Mouse (Mus musculus): ENCODE results near the gene Foxi2.

The Foxi2 gene

DNA sequence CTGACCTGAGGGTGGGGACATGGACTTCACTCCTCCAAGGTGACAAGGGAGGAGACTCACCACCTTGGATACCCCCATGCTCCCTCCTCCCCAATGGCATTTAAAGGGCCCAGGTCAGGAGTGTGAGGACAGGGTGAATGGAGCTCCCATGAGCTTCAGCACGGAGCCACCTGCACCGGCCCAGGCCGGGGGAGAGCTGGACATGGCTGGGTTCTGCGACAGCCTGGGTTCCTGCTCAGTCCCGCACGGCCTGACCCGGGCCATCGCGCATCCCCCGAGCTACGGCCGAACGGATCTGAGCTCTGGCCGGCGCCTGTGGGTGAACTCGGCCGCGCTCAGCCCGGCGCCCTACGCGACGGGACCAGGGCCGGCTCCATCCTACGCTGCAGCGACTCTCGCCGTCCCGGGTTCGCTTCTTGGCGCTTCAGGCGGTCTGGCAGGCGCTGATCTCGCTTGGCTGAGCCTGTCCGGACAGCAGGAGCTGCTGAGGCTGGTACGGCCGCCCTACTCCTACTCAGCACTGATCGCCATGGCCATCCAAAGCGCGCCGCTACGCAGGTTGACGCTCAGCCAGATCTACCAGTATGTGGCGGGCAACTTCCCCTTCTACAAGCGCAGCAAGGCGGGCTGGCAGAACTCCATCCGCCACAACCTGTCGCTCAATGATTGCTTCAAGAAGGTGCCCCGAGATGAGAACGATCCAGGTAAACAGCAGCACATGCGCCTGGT is at the start of gene Foxi2:
TSS of gene Foxi2 (plus strand) at position 72 of the 729 bp plus-strand sequence.
- DNase-seq (ENCODE audit: low spot score): no peak

DNA sequence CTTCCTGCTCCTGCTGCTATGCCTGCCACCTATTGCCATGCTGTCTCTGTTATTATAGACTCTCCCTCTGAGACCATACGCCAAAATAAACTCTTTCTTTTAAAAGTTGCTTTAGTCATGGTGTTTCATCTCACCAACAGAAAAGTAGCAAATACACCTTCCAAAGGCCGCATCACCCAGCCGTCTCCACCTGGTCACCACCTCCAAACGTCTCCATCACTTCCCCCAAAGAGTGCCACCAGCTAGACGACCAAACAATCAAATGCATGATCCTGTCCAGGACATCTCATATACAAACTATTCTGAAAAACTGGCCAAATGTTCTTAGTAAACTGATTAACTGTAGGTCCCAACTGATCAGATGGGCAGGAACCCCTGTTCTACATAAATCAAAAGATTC is 45.5 kb upstream of the Foxi2 start:
- no peak for DNase-seq (ENCODE audit: low spot score)

DNA sequence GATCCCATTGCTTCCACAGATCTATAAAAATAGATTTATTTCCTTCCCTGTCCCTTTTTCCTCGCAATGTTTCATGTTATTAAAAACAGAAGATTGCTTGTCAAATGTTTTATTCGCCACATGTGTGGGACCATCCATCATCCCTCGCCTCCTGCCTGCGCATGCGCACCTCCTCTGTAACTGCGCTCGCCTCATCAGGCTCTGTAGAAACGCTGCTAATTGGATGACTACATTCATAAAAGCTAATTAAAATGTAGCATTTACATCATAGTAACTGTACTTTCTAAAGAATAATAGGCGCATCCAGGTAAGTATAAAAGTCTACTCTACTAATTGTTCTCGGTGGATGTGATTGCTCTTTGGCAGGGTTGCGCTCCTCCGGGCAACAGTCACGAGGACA is 34.1 kb upstream of the Foxi2 start:
- DNase-seq (ENCODE audit: low spot score): no peak

DNA sequence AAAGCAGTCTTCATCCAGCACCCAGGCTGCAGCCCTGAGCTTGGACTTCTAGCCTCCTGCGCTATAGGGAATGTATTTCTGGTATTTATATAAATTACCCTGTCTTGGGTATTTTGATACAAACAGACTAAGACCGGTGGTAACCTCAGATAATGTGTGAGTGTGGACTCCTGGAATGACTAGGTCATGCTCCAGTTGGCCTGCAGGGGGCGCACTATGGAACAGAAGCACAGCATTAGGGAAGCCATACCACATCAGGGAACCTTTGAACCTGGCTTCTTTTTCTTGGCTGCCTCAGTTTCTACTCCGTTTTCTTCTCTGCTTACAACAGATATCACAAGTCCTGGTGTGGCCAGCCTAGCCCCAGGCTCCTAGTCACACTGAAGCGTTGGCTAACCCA is 33.2 kb upstream of the Foxi2 start:
- DNase-seq (ENCODE audit: low spot score): no peak

DNA sequence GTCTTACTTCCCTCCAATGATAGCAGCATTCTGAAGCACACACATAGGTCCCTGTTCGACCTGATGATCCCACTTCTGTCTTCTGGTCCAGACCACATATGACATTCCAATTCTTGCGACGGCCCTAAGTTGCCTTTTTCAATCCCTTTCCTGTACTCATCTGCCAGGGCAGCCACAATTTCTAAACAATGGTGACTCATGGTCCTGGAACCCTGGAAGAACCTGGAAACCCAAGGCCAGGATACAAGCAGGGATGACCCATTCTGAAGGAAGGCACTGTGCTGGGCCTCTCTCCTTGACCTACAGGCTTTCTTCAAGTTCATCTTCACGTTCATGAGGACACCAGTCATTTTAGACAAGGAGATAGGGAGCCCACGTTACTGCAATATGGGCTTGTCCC is 31.8 kb upstream of the Foxi2 start:
- no peak for DNase-seq (ENCODE audit: low spot score)

DNA sequence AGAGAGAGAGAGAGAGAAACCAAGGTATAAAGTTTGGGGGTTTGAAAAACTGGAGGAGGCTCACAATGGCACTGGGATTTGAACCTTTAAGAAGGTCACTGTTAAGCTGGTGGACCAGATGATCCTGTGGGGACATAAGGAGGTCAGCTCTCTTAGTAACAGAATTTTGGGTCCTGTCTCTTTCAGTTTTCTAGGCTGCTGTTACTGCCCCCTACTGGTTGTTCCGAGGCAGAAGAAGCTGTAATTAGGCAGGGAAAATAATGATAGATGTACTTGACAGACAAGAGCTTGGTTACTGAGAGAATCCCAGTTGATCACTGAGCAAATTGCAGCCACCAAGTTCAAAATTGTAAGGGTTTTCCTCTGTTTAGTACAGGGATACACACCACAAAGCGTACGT is 21.1 kb upstream of the Foxi2 start:
- DNase-seq (ENCODE audit: low spot score): no peak

DNA sequence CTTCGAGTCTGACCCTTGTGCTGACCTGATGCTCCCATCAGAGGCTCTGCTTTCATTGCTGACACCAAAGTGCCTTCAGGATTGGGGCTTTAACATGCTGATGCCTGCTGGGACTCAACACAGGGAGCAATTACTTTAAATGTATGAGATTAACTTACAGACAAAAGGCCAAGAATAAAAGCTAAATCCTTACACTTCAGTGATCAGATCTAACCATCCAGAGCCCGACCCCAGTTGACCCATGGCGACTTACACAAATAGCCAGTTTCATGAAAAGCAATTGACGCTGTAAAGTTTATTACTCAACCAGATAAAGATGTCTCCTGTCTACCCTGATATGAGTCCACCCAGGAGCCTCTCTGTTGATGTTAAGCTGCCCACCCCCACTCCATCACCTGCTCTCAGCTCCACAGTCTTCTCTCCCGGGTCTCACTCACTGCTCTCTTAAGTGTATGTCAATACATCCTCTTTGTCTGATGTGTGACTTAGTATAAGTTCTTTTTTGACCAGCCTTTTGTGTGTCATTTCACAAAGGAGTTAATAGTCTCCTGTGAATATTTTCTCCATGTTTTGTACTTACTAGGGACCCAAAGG is 17.1 kb upstream of the Foxi2 start:
- DNase-seq (ENCODE audit: low spot score): no peak

DNA sequence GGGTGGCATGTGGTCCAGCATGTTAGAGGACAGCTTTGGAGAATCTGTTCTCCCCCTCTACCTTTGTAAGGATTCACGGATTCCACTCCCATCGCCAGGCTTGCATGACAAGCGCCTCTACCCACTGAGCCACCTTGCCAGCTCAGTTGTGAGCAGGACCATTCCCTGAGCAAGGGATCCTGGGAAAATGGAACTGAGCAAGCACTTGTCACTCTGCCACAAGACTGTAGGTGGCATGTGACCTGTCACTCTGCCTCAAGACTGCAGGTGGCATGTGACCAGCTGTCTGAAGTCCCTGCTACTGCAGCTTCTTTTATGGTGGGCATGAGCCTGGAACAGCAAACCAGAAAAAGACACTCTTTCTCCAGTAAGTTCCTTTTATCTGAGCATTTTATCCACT is 15.7 kb upstream of the Foxi2 start:
- no peak for DNase-seq (ENCODE audit: low spot score)

DNA sequence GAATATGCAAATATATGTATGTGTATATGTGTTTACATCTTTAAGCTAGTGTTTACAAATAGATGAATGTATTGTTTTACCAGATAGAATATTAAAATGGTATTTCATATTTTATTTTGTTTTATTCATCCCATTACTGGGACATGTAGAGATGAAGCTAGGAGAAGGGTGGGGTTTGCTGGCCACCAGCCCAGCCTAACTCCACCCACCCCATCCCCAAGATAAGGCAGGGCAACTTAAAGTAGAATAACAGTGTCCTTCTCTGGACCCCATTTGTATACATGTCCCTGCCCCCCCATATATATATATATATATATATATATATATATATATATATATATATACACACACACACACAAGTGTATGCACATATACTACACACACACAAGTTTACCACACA is 14.9 kb upstream of the Foxi2 start:
- no peak for DNase-seq (ENCODE audit: low spot score)

DNA sequence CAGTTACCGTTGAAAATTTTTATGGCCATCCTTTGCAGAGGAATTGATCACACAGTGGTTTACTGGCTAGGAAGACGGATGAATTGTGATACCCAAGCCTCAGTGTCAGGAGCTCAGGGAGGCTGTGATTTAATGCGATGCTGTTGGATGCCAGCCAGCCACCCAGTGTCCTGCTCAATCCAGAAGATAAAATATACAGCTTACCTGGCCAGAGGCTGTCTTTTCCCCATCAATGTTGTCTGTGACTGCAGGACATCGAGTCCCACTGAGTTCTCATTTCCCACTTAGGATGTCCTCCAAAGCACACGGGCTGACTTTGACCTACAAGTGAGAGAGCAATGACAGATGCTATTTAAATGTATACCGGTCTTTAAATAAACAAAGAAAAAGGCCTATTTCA is 13.0 kb upstream of the Foxi2 start:
- no peak for DNase-seq (ENCODE audit: low spot score)

DNA sequence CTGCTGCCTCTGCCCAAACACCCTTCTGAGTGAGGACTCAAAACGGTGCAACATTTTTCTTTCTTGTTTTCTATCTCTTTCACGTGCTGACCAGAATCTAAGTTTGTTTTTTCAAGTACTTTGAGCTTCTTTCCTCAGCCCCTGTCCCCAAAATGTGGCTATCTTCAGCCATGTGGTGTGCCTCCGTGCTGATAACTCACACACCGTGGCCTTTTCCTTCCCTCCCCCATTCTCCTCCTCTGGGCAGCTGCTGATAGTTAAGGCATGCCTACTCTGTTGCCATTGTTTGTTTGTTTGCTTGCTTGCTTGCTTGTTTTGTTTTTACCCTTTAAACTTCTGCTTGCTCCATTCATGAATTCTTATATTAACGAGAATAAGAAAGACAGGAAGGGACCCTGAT is 12.2 kb upstream of the Foxi2 start:
- DNase-seq (ENCODE audit: low spot score): no peak

DNA sequence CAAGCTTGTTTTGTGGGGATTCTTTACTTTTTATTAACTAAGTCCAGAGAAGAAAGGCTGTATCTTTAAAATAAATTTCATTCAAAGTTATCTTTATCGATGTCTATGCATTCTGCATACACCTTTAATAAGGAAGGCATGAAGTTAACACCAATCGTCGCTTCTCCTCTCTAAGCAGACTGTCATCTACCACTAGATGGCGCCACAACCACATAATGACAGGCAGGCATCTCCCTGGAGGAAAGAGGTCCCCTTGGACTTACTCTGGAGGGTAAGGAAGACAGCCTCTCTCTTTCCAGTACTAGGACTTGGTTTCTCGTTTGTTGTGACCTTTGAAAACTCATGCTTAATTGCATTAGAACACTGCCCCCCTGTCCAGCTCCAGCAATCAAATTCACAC is 6.7 kb upstream of the Foxi2 start:
- DNase-seq (ENCODE audit: low spot score): peak; percentile 31

DNA sequence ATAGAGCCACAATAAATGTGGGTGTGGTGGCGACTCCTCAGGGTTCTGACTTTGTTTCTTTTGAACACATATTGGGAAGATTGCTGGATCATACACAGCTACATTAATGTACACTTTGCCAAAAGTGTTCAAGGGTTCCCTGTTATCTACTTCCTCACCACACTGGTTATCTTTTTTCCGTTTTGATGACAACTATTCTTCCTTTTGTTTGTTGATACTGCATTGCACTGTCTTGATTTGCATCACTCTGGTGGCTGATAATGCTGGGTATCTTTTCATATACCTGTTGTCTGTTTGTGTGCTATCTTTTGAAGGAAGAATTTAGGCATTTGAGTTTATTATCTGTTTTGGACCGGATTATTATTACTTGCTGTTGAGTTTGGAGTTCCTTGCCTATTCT is 3.3 kb upstream of the Foxi2 start:
- DNase-seq (ENCODE audit: low spot score): no peak

DNA sequence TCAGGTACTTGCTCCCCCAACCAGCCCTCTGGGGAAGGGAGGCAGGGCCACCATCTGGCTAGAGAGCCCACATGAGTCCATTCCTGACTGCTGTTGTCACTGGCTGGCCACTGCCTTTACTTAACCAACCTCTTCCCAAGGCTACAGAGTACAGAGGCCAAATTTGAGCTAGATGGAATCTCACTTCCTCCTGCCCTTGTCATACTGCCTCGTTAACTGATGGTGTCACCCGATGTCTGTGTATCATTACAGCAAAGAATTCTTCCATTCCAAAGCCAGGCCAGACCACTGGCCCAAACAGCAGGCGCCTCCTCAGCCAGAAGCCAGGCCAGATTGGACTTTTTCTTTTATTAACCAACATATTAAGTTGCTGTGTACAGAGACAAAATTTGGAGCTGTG is 1.6 kb upstream of the Foxi2 start:
- no peak for DNase-seq (ENCODE audit: low spot score)

DNA sequence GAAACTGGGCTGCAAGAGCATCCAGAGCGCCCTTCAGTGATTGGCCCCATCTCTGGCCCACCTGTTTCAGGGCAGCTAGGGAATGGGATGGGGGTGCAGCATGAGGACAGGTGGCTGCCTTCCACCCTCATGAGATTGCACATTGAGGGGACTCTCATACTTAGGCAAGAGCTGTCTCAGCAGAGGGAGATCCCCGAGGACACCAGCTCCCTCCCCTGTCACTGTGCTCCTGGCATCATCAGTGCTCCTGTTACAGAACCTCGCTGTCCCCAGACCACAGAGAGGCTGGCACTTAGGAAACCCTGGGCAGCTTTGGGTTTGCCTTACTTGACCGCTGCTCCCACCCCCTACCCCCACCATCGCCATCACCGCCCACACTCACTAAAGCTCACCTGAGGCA is 2.2 kb downstream of the Foxi2 start:
- no peak for DNase-seq (ENCODE audit: low spot score)

DNA sequence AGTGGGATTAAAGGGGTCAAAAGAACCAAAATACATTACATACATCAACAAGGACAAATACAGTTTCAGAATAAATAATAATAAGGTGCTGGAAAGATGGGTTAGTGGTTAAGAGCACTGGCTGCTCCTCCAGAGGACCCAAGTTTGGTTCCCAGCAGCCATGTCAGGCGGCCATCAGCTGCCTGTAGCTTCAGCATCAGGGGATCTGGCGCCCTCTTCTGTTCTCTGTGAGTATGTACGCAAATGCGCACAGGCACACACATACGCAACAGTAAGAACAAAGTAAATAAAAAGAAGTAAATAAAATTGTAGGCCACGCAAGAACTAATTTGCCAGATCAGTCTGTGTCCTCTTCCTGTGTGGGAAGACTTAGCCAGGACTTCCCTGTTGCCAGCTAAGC is 18.7 kb downstream of the Foxi2 start:
- no peak for DNase-seq (ENCODE audit: low spot score)

DNA sequence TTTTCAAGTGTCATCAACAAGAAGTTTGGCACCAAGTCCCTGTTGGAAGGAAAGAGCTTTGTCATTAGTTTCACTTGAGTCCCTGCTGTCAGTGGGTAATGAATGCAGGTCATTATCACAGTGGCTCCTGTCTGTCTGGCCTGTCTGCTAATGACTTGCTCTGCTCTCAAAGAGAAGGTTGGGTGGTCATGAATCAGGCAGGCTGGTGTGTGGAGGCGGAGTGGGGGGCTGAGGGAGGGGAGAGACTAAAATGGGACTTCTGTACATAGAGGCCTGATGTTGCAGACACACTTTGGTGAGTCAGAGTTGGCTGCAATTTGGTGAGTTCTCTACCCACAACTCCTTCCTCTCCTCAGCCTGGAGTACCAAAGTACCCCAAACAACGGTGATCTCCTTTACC is 20.8 kb downstream of the Foxi2 start:
- DNase-seq (ENCODE audit: low spot score): no peak

DNA sequence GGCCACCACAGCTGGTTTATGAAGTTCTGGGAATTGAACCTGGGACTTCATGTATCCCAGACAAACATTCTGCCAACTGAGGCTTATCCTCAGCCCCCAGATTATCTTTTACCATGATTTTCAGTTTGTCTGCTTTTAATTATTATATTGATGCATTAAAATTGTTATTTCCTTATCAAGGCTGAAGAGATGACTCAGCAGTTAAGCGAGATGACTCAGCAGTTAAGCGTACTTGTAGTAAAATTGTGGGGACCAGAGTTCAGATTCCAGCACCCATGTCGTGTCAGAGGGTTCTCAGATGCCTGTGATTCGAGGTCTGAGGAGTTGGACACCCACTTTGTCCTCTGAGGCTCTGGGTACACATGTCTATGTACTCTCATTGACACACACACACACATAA is 33.8 kb downstream of the Foxi2 start:
- DNase-seq (ENCODE audit: low spot score): no peak

DNA sequence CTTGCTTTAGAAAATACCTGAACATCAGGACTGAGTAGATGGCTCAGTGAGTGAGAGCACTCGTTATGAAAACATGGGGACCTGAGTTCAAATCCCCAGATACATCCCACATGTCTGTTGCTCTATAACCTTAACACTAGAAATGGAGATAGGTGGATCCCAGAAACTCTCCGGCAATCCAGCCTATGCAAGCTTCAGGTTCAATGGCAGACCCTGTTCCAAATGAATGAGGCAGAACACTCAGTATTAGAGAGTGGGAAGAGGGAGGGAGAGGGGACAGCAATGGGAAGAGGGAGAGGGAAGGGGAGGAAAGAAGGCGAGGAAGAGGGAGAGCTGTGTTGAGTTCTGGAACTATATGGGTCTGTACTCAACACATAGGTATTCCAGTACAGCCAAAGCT is 41.2 kb downstream of the Foxi2 start:
- no peak for DNase-seq (ENCODE audit: low spot score)

DNA sequence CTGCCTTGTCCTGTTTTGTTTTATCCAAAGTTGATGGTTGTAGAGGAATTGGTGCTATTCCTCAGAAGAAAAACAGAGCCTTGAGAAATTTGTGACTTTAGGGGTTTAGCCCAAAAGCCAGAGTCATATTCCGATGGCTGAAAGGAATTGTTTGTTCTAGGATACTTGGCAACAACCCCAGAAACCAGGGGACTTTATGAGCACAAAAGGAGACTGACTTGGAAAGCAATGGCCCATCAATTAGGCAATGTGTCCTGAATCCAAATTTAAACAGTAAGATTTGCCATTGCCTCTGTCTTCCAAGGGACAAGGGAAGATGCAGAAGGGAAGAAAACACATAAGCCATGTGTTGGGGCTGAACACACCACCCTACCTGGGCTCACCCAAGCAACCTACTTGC is 42.3 kb downstream of the Foxi2 start:
- DNase-seq (ENCODE audit: low spot score): no peak

DNA sequence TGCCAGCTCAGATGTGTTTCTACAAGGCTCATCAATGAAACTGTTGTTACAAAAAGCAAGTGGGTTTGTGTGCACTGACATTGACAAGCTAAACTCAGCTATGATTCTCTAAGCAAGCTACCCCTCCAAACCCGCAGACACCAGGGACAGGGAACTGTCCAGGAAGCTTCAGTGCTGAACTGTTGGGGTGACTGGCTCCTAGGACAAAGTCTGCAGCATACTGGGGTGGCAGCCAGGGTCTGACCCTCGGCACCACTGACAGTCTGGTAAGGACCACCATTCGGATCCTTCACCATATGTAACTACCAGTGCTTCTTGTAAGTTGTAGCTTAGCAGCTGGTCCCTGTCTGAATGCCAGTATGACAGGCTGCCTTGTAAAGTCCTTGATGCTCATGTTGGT is 43.6 kb downstream of the Foxi2 start:
- DNase-seq (ENCODE audit: low spot score): no peak

All from ovary, adult 18-20 months (tissue).